Mouse (Mus musculus) CH12.LX (cell line): Measurements from ENCODE around the gene Lemd2.

ENCODE experiments used
- CHD2 ChIP-seq: IDR thresholded peaks from 2 replicates; pipeline ENCODE4 v1.6.1; 2011; ENCODE audit warnings: low read length, improper control_type of control experiment
- CTCF ChIP-seq, 2 experiments: IDR thresholded peaks in 1 of 2; conservative IDR thresholded peaks in 1 of 2; 2 replicates each; pipeline ENCODE4 v1.5.1; 2011 to 2012; ENCODE audit warnings: low read depth in 2 of 2, low read length in 2 of 2, improper control_type of control experiment in 1 of 2, inconsistent platforms in 1 of 2, mild to moderate bottlenecking in 1 of 2, moderate library complexity in 1 of 2
- ELF1 ChIP-seq: IDR thresholded peaks from 2 replicates; pipeline ENCODE4 v1.6.1; 2014; ENCODE audit warnings: low read depth, mild to moderate bottlenecking, inconsistent platforms, low read length, improper control_type of control experiment
- EP300 ChIP-seq: IDR thresholded peaks from 2 replicates; pipeline ENCODE4 v1.6.1; 2011; ENCODE audit warnings: low read length, improper control_type of control experiment
- POLR2A ChIP-seq: IDR thresholded peaks from 2 replicates; pipeline ENCODE4 v1.6.1; 2011; ENCODE audit warnings: low read depth, mild to moderate bottlenecking, improper control_type of control experiment, low read length
- TCF12 ChIP-seq: IDR thresholded peaks from 2 replicates; pipeline ENCODE4 v1.6.1; 2014; ENCODE audit warnings: low read depth, mild to moderate bottlenecking, inconsistent platforms, low read length, improper control_type of control experiment

- TF ChIP-seq POLR2A (no peak), CTCF (conservative IDR thresholded peaks at IDR 0.05 in 1 of 2, IDR thresholded peaks at IDR 0.05 in 1 of 2; ENCODE audit: low read depth in 2 of 2, low read length in 2 of 2) (peak in 1 of 2 experiments; percentile 58; a peak in 2 of 4 replicates), EP300 (no peak), ELF1 (no peak), TCF12 (no peak), CHD2 (no peak)
These were observed 2.3 kb downstream of the Lemd2 start for GRCm38 (mm10) chr17:27201981-27202380.
